Mouse (Mus musculus) cortical plate, adult 2 months (tissue): ENCODE results near the gene Crybb1. TPM values are rescaled to one million over a fixed set of nuclear protein-coding genes. Genes with fewer than 3 reads are reported as not detected.

ENCODE experiments used
- H3K27ac ChIP-seq: fragments of 200-500 bp; 2 replicates; pipeline ENCODE4 v1.5.1; 2012; ENCODE audit warnings: low read length, control low read depth, inconsistent platforms; ENCODE audit not compliant: insufficient read depth
- H3K4me1 ChIP-seq: fragments of 200-500 bp; 2 replicates; pipeline ENCODE4 v1.6.1; 2011; ENCODE audit warnings: low read length; ENCODE audit not compliant: control insufficient read depth, insufficient read depth
- H3K4me3 ChIP-seq: fragments of 200-500 bp; 2 replicates; pipeline ENCODE4 v1.5.1; 2011; ENCODE audit warnings: mild to moderate bottlenecking, low read length, control low read depth; ENCODE audit not compliant: insufficient read depth
- CTCF ChIP-seq: fragments of 200-500 bp; IDR thresholded peaks from 2 replicates; pipeline ENCODE4 v1.5.1; 2011; ENCODE audit warnings: mild to moderate bottlenecking, control low read depth, low read length; ENCODE audit not compliant: insufficient read depth; ENCODE audit errors: extremely low read depth
- POLR2A ChIP-seq: fragments of 200-500 bp; IDR thresholded peaks from 2 replicates; pipeline ENCODE4 v1.6.1; 2011; ENCODE audit warnings: mild to moderate bottlenecking, low read length, control low read depth; ENCODE audit not compliant: insufficient read depth; ENCODE audit errors: extremely low read depth
- polyA plus RNA-seq: library from polyadenylated mRNA; depleted of rRNA; stranded (reverse); fragments of >200 nt; gene quantifications from 2 replicates; pipeline ENCODE4 v1.2.3, GENCODE M21; 2012

Crybb1 gene
- polyA plus RNA-seq, 1 experiment: 7.5 TPM

GRCm38 (mm10) chr5:112288193-112289141, 32.9 kb downstream of the Crybb1 start:
- H3K27ac ChIP-seq: 0 out of 2 replicates have a peak overlapping the region, but pooled peaks have one; percentile 10
- no peak overlapping the region for H3K4me3 ChIP-seq
- no peak for TF ChIP-seq CTCF
- TF ChIP-seq POLR2A: no peak
- peaks cover 6% of the 10 kb centered on the region for H3K4me1 ChIP-seq

GRCm38 (mm10) chr5:112289236-112289635, 33.6 kb downstream of the Crybb1 start:
- no peak overlapping the region for H3K27ac ChIP-seq
- TF ChIP-seq CTCF: no peak
- TF ChIP-seq POLR2A: no peak
- peaks cover 6% of the 10 kb centered on the region for H3K4me1 ChIP-seq
- H3K4me3 ChIP-seq: no peak overlapping the region

GRCm38 (mm10) chr5:112289819-112290535, 34.4 kb downstream of the Crybb1 start:
- no peak overlapping the region for H3K4me3 ChIP-seq
- H3K4me1 ChIP-seq: peaks cover 6% of the 10 kb centered on the region
- no peak overlapping the region for H3K27ac ChIP-seq
- TF ChIP-seq CTCF (no peak), POLR2A (no peak)

- Histone ChIP-seq H3K4me3 (no peak overlapping the region), H3K27ac (no peak overlapping the region), H3K4me1 (peaks cover 6% of the 10 kb centered on the region)
- TF ChIP-seq POLR2A: no peak
- no peak for TF ChIP-seq CTCF
These were observed 34.9 kb downstream of the Crybb1 start for GRCm38 (mm10) chr5:112290536-112290880.

DNA sequence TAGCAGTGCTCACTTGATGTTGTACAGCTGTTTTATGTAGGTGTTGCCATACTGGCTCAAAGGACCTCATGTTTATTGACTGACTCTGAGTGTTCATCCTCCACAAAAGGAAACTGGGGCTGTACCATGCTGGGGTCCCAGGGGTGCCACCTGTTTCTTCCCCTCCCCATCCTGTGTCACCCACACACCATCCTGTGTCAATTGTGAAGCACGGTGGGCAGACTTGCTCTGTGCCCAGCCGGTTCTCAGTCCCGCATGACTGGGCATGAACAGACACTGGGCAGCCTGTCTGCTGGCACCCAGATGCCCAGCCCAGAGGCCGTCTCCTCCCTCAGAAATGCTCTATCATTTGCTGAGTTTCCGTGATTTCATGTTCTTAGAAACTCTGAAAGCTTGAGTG, 36.3 kb downstream of the Crybb1 start:
- Histone ChIP-seq H3K4me1 (peaks cover 3% of the 10 kb centered on the region), H3K27ac (no peak overlapping the region), H3K4me3 (no peak overlapping the region)
- TF ChIP-seq POLR2A: no peak
- no peak for TF ChIP-seq CTCF

DNA sequence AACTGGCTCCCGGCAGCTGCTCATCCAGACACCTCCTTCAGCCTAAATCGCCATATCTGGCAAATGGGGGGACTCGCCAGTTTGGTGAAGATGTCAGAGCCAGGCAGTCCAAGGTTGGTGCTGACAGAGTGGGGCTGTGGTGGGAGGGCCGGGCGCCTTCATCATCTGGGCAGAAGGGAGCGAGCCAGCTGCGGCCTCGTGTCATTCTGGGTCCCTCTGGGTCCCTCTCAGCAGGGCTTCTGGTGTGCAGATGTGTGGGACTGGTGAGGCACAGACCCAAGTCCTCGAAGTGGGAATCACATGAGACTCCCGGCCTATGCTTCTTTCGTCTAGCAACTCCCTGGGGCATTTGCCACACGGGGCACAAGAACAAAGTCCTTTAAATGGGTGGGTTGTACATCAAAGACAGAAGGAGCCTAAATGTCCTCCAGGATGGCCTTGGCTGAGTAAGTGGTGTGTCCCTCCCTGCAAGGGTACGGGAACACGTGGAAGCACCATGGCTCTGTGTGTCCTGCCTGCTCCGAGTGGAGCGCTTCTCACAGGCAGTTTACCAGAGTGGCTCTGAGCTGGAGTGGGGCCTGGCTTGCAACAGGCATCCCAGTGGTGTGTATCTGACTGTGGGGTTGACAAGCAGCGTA, 36.8 kb downstream of the Crybb1 start:
- Histone ChIP-seq H3K4me3 (no peak overlapping the region), H3K4me1 (peaks cover 3% of the 10 kb centered on the region), H3K27ac (no peak overlapping the region)
- no peak for TF ChIP-seq CTCF

DNA sequence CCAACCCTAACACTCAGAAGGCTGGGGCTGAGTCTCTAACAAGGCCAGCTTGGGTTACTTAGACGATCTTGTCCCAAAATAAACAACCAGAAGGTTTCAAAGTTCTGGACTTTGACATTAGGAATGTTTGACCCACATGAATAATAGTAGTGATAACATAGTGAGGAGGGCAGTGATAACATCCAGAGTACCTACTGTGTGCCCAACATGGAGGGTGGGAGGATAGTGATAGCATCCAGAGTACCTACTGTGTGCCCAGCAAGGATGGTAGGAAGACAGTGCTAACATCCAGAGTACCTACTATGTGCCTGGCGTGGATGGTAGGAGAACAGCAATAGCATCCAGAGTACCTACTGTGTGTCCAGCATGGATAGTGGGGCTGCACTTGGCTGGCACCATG, 38.2 kb downstream of the Crybb1 start:
- Histone ChIP-seq H3K27ac (no peak overlapping the region), H3K4me3 (no peak overlapping the region), H3K4me1 (peaks cover 12% of the 10 kb centered on the region)
- no peak for TF ChIP-seq POLR2A
- TF ChIP-seq CTCF: no peak

DNA sequence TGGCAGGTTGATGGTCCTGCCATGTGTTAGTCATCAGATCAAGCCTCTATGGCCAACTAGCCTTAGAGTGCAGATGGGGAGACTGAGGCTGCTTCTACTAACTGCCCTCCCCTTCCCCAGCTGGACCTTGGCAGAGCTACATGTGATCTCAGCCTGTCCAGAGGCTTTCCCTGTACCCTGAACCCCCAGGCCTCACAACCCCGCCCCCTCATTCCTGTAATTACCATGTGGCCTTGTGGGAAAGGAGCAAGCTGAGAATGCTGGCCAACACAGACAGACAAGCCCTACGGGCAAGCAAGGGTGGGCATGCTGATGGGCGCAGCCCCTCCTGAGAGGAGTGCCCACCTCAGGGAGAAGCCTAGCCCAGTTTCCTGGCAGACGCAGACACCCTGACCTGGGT, 39.1 kb downstream of the Crybb1 start:
- TF ChIP-seq CTCF (no peak), POLR2A (no peak)
- no peak overlapping the region for H3K27ac ChIP-seq
- H3K4me3 ChIP-seq: no peak overlapping the region

DNA sequence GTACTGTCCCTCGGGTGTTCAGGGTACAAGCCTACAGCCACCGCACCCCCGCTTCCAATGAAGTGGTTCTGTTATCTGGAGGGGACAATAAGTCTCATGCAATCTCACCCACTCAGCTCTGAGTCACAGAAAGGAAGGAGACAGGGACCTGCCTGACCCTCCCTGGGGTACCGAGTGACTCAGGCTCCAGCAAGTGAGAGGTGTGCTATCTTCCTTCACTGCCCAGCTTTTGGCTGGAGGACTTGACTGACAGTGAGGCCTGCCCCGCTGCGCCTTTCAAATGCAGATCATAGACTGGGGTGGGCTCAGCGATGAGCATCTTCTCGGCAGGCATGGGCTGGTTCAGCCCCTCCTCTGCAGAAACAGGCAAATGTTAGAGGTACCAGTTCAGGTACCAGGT, 39.5 kb downstream of the Crybb1 start:
- TF ChIP-seq POLR2A (no peak), CTCF (no peak)
- H3K27ac ChIP-seq: no peak overlapping the region

More for the DNA sequence above, 39.1 kb downstream of the Crybb1 start:
- H3K4me1 ChIP-seq: peaks cover 12% of the 10 kb centered on the region

More for the DNA sequence above, 39.5 kb downstream of the Crybb1 start:
- Histone ChIP-seq H3K4me3 (no peak overlapping the region), H3K4me1 (peaks cover 13% of the 10 kb centered on the region)
